Mouse (Mus musculus) limb, embryonic 15.5 days (tissue): ENCODE results near the gene Slc25a34. TPM values are rescaled to one million over a fixed set of nuclear protein-coding genes. Genes with fewer than 3 reads are reported as not detected.

Experiments
- ATAC-seq: fragments of 200-750 bp; cut with Nextera tagmentation; 2 replicates; pipeline ENCODE4 v1.8.0; 2017; ENCODE audit warnings: low read depth, moderate TSS enrichment; ENCODE audit not compliant: insufficient number of reproducible peaks, low FRiP score, low TSS enrichment
- H3K27ac ChIP-seq: fragments of 300-500 bp; sonication (generic); 2 replicates; pipeline ENCODE4 v1.5.1; 2015; ENCODE audit warnings: moderate library complexity, mild to moderate bottlenecking, inconsistent platforms
- H3K27me3 ChIP-seq: fragments of 300-500 bp; sonication (generic); 2 replicates; pipeline ENCODE4 v1.6.1; 2015; ENCODE audit warnings: inconsistent platforms
- H3K36me3 ChIP-seq: fragments of 300-500 bp; sonication (generic); 2 replicates; pipeline ENCODE4 v1.6.1; 2015; ENCODE audit warnings: inconsistent platforms
- H3K4me1 ChIP-seq: fragments of 300-500 bp; sonication (generic); 2 replicates; pipeline ENCODE4 v1.6.1; 2015; ENCODE audit warnings: inconsistent platforms
- H3K4me2 ChIP-seq: fragments of 300-500 bp; sonication (generic); 2 replicates; pipeline ENCODE4 v1.6.1; 2015; ENCODE audit warnings: mild to moderate bottlenecking, inconsistent platforms
- H3K4me3 ChIP-seq: fragments of 300-500 bp; sonication (generic); 2 replicates; pipeline ENCODE4 v1.5.1; 2015; ENCODE audit warnings: mild to moderate bottlenecking, inconsistent platforms
- H3K9ac ChIP-seq: fragments of 300-500 bp; sonication (generic); 2 replicates; pipeline ENCODE4 v1.6.1; 2015; ENCODE audit warnings: inconsistent platforms
- H3K9me3 ChIP-seq: fragments of 300-500 bp; sonication (generic); 2 replicates; pipeline ENCODE4 v1.6.1; 2016; ENCODE audit warnings: inconsistent platforms
- WGBS: fragments of 180-500 bp; shearing (Covaris S2); methylation state at CpG from one replicate; pipeline ENCODE4 v1.1.7; 2015; 5-methylcytosine and 5-hydroxymethylcytosine counted together
- polyA plus RNA-seq: library from polyadenylated mRNA; unstranded; fragments of >200 nt; fragmentation: Nextera tagmentation; extraction: Ambion mirVana; gene quantifications from 2 replicates; pipeline ENCODE4 v1.2.1, GENCODE M21; 2015

The Slc25a34 gene
- polyA plus RNA-seq, 1 experiment from 2014 or later: 0.14 TPM

GRCm38 (mm10) chr4:141641961-141642811 is 18.6 kb upstream of the Slc25a34 start:
- Histone ChIP-seq H3K36me3 (peaks cover 56% of the 10 kb centered on the region), H3K4me3 (no peak overlapping the region), H3K4me1 (peaks cover 8% of the 10 kb centered on the region; the same call in 1 of the 2 replicates), H3K27me3 (no peaks in the 10 kb centered on the region), H3K27ac (no peak overlapping the region), H3K9me3 (no peaks in the 10 kb centered on the region), H3K4me2 (no peak overlapping the region), H3K9ac (no peak overlapping the region)
- WGBS: 88% methylated on average over 25 of the region's 25 CpGs
- ATAC-seq: no peak

GRCm38 (mm10) chr4:141641353-141641771 is 17.7 kb upstream of the Slc25a34 start:
- ATAC-seq: no peak; the same call in 1 of the 2 replicates
- H3K27me3 ChIP-seq: no peaks in the 10 kb centered on the region
- no peak overlapping the region for H3K27ac ChIP-seq

GRCm38 (mm10) chr4:141639474-141639873 is 15.9 kb upstream of the Slc25a34 start:
- WGBS: 78% methylated on average over 11 of the region's 11 CpGs

More at GRCm38 (mm10) chr4:141641353-141641771, 17.7 kb upstream of the Slc25a34 start:
- peaks cover 8% of the 10 kb centered on the region; the same call in 1 of the 2 replicates for H3K4me1 ChIP-seq
- H3K9ac ChIP-seq: no peak overlapping the region
- peaks cover 59% of the 10 kb centered on the region for H3K36me3 ChIP-seq
- 85% methylated on average over 7 of the region's 7 CpGs for WGBS
- no peak overlapping the region for H3K4me3 ChIP-seq
- no peak overlapping the region for H3K4me2 ChIP-seq
- H3K9me3 ChIP-seq: no peaks in the 10 kb centered on the region

GRCm38 (mm10) chr4:141636693-141637092 is 13.1 kb upstream of the Slc25a34 start:
- WGBS: 96% methylated on average over 5 of the region's 5 CpGs
- no peaks in the 10 kb centered on the region for H3K4me1 ChIP-seq
- no peaks in the 10 kb centered on the region for H3K27me3 ChIP-seq
- peaks cover 91% of the 10 kb centered on the region for H3K36me3 ChIP-seq
- no peak overlapping the region for H3K27ac ChIP-seq
- H3K4me2 ChIP-seq: no peak overlapping the region
- ATAC-seq: no peak
- no peaks in the 10 kb centered on the region for H3K9me3 ChIP-seq
- H3K9ac ChIP-seq: no peak overlapping the region
- no peak overlapping the region for H3K4me3 ChIP-seq

More at GRCm38 (mm10) chr4:141639474-141639873, 15.9 kb upstream of the Slc25a34 start:
- Histone ChIP-seq H3K27me3 (no peaks in the 10 kb centered on the region), H3K27ac (no peak overlapping the region), H3K9me3 (no peaks in the 10 kb centered on the region), H3K4me1 (peaks cover 8% of the 10 kb centered on the region; the same call in 1 of the 2 replicates), H3K4me3 (no peak overlapping the region), H3K36me3 (peaks cover 76% of the 10 kb centered on the region), H3K9ac (no peak overlapping the region), H3K4me2 (no peak overlapping the region)
- no peak for ATAC-seq

GRCm38 (mm10) chr4:141635991-141636390 is 12.4 kb upstream of the Slc25a34 start:
- Histone ChIP-seq H3K36me3 (peaks cover 91% of the 10 kb centered on the region), H3K4me1 (no peaks in the 10 kb centered on the region), H3K27ac (no peak overlapping the region), H3K4me3 (no peak overlapping the region), H3K9me3 (no peaks in the 10 kb centered on the region), H3K27me3 (no peaks in the 10 kb centered on the region), H3K4me2 (no peak overlapping the region), H3K9ac (no peak overlapping the region)
- no peak for ATAC-seq
- WGBS: 58% methylated on average over 9 of the region's 9 CpGs

GRCm38 (mm10) chr4:141632111-141632873 is 8.7 kb upstream of the Slc25a34 start:
- Histone ChIP-seq H3K36me3 (peaks cover 95% of the 10 kb centered on the region), H3K9me3 (no peaks in the 10 kb centered on the region), H3K9ac (no peak overlapping the region), H3K27ac (no peak overlapping the region), H3K4me1 (no peaks in the 10 kb centered on the region), H3K4me3 (no peak overlapping the region), H3K4me2 (no peak overlapping the region), H3K27me3 (no peaks in the 10 kb centered on the region)
- 93% methylated on average over 21 of the region's 21 CpGs for WGBS
- no peak for ATAC-seq

- no peak overlapping the region for H3K27ac ChIP-seq
- H3K36me3 ChIP-seq: peaks cover 93% of the 10 kb centered on the region
- no peaks in the 10 kb centered on the region for H3K4me1 ChIP-seq
- no peak overlapping the region for H3K9ac ChIP-seq
- WGBS: 94% methylated on average over 20 of the region's 20 CpGs
- no peak overlapping the region for H3K4me2 ChIP-seq
- ATAC-seq: no peak
- H3K27me3 ChIP-seq: no peaks in the 10 kb centered on the region
- H3K9me3 ChIP-seq: no peaks in the 10 kb centered on the region
- H3K4me3 ChIP-seq: no peak overlapping the region
These were observed 7.6 kb upstream of the Slc25a34 start for GRCm38 (mm10) chr4:141631250-141631649.

- no peak overlapping the region for H3K9ac ChIP-seq
- no peak overlapping the region for H3K4me2 ChIP-seq
- 91% methylated on average over 11 of the region's 11 CpGs for WGBS
- no peak for ATAC-seq
- no peak overlapping the region for H3K27ac ChIP-seq
- no peaks in the 10 kb centered on the region for H3K4me1 ChIP-seq
- H3K36me3 ChIP-seq: peaks cover 95% of the 10 kb centered on the region
- no peak overlapping the region for H3K4me3 ChIP-seq
- H3K9me3 ChIP-seq: no peaks in the 10 kb centered on the region
- no peaks in the 10 kb centered on the region for H3K27me3 ChIP-seq
These were observed 6.4 kb upstream of the Slc25a34 start for GRCm38 (mm10) chr4:141630021-141630420.

GRCm38 (mm10) chr4:141628661-141629060 is 5.0 kb upstream of the Slc25a34 start:
- no peak overlapping the region for H3K27ac ChIP-seq
- H3K9ac ChIP-seq: no peak overlapping the region
- H3K9me3 ChIP-seq: no peaks in the 10 kb centered on the region
- 86% methylated on average over 14 of the region's 14 CpGs for WGBS
- H3K4me3 ChIP-seq: no peak overlapping the region
- peaks cover 1% of the 10 kb centered on the region; the same call in 1 of the 2 replicates for H3K4me1 ChIP-seq
- no peaks in the 10 kb centered on the region for H3K27me3 ChIP-seq
- no peak for ATAC-seq
- H3K36me3 ChIP-seq: peaks cover 83% of the 10 kb centered on the region
- H3K4me2 ChIP-seq: no peak overlapping the region

- peaks cover 74% of the 10 kb centered on the region for H3K36me3 ChIP-seq
- 90% methylated on average over 5 of the region's 5 CpGs for WGBS
These were observed 3.9 kb upstream of the Slc25a34 start for GRCm38 (mm10) chr4:141627502-141627901.

GRCm38 (mm10) chr4:141625774-141626550 is 2.3 kb upstream of the Slc25a34 start:
- 91% methylated on average over 16 of the region's 16 CpGs for WGBS
- H3K9ac ChIP-seq: no peak overlapping the region
- no peak overlapping the region for H3K4me2 ChIP-seq
- H3K27me3 ChIP-seq: no peaks in the 10 kb centered on the region
- no peak overlapping the region for H3K4me3 ChIP-seq
- H3K27ac ChIP-seq: no peak overlapping the region
- H3K9me3 ChIP-seq: no peaks in the 10 kb centered on the region
- H3K4me1 ChIP-seq: peaks cover 5% of the 10 kb centered on the region; the same call in 1 of the 2 replicates
- no peak for ATAC-seq
- H3K36me3 ChIP-seq: peaks cover 58% of the 10 kb centered on the region

More at GRCm38 (mm10) chr4:141627502-141627901, 3.9 kb upstream of the Slc25a34 start:
- no peak overlapping the region for H3K4me2 ChIP-seq
- no peak for ATAC-seq
- H3K27me3 ChIP-seq: no peaks in the 10 kb centered on the region
- H3K4me1 ChIP-seq: peaks cover 5% of the 10 kb centered on the region; the same call in 1 of the 2 replicates
- no peak overlapping the region for H3K27ac ChIP-seq
- no peak overlapping the region for H3K9ac ChIP-seq
- H3K9me3 ChIP-seq: no peaks in the 10 kb centered on the region
- no peak overlapping the region for H3K4me3 ChIP-seq
